Mouse (Mus musculus): ENCODE results near the gene Fkbpl.
A peak's percentile ranks its signal among the peaks of the same experiment; 100 is the strongest.

Fkbpl gene

DNA sequence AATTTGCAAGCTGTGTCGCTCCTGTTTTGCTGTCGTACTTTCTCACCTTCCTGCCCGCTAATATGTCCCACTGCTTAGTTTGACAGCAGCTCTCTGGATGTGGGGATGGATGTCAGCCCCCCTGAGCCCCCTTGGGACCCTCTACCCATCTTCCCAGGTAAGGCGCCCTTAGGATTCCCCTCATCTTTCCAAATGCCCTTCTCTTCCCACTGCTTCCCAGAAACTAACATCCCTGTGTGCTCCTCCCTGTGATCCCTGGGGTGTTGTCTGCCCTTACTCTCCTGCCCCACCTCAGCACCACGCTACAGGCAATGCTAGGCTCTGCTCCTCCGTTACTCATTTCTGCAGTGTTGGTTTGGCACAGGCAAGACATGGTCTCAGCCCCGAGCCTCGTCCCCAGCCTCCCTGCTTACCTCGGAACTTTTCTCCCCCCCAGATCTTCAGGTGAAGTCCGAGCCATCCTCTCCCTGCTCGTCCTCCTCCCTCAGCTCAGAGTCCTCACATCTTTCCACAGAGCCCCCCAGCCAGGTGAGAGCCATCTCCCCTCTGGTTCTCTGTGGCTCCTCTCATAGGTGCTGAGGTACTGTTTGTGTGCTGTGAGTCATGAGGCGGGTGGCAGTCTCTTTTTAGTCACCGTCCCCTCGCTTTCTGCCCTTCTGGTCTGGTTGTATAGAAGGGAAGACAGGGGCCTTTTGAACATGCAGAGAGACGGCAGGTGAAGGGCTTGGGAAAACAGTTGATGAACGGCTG is 3.8 kb downstream of the Fkbpl start:
- DNase-seq: no peak

DNA sequence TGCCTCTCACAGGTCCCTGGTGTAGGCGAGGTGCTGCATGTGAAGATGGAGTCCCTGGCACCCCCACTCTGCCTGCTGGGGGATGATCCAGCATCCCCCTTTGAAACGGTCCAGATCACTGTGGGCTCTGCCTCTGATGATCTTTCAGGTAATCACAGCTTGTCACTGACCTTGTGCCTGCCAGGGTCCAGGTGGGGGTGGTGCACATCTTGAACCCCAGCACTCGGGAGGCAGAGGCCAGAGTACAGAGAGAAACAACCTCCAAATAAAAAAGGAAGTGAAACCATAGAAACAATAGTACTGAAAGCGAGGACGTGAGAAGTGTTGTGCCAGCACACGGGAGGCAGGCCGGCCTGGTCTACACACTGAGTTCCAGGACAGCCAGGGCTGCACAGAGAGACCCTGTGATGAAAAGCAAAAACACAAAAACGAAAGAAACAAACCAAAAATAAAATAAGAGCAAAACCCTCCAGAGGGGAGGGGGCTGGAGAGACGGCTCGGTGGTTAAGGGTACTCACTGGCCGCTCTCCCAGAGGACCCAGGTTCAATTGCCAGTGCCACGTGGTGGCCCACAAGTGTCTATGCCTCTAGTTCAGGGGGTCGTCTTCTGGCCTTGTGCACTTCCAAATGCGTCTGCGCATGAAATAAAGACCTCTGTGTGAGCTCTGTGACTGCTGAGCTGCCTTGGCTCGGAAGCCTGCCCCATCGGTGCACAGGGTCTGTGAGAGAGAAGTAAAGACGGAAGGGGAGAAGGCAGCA is 4.7 kb downstream of the Fkbpl start:
- DNase-seq: no peak

DNA sequence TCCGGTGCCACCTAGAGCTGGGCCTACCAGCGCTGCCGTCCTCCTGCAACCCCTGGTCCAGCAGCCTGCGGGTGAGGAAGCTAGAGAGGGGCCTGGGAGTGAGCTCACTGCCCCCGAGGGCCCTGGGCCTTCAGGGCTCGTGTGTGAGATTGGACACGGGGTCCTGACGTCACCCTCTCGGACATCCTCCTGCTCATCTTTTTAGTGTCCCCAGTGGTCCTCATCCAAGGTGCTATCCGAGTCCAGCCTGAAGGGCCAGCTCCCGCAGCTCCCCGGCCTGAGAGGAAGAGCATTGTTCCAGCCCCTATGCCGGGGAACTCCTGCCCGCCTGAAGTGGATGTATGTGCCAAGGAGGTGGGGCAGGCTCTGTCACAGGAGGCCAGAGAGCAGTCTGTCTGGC is 6.2 kb downstream of the Fkbpl start:
- no peak for DNase-seq

DNA sequence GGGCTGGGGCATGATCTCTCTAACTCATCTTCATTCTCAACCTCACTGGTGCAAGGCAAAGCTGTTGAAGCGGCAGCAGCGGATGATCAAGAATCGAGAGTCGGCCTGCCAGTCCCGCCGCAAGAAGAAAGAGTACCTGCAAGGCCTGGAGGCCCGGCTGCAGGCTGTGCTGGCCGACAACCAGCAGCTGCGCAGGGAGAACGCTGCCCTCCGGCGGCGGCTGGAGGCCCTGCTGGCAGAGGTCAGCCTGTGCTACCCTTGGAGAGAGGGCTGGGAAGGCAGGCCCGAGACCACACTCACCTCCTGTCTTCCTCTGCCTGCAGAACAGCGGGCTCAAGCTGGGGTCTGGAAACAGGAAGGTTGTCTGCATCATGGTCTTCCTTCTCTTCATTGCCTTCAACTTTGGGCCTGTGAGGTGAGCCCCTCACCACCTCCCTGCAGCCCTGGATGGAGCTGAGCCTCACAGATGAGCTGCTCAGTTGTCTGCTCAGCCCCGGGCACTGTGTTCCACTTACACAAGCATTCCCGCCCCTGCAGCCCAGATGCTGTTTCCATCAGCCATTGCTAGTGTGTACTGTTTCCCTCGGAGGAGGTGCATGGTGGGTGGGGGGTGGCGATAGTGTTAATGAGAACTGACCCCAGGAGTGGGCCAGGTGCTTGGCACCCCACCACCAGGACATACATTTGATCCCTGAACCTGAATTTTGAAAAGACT is 7.1 kb downstream of the Fkbpl start:
- no peak for DNase-seq

DNA sequence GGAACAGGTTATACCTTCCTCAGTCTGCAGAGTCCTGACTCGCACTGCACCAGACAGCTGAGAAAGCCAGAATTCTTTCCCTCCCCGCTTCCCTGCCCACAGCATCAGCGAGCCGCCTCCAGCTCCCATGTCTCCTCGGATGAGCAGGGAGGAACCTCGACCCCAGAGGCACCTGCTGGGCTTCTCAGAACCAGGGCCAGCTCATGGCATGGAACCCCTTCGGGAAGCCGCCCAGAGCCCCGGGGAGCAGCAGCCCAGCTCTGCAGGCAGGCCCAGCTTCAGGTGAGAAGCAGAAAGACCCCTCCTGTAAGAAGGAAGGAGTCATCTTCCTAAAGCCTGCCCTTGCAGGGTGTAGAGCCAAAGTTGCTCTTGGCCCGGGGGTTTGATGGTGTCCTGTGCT is 8.0 kb downstream of the Fkbpl start:
- DNase-seq: no peak

DNA sequence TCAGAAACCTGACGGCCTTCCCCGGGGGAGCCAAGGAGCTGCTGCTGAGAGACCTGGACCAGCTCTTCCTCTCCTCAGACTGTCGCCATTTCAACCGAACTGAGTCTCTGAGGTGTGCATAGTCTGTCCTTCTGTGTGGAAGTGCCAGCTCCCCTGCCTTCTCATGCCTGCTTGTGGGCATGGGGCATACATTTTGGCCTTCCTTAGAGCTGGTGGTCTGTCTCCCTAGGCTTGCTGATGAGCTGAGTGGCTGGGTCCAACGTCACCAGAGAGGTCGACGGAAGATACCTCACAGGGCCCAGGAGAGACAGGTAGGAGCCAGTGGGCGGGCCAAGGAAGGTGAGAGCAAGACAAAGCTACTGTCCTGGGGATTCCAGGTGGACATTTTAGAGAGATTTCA is 8.4 kb downstream of the Fkbpl start:
- no peak for DNase-seq

DNA sequence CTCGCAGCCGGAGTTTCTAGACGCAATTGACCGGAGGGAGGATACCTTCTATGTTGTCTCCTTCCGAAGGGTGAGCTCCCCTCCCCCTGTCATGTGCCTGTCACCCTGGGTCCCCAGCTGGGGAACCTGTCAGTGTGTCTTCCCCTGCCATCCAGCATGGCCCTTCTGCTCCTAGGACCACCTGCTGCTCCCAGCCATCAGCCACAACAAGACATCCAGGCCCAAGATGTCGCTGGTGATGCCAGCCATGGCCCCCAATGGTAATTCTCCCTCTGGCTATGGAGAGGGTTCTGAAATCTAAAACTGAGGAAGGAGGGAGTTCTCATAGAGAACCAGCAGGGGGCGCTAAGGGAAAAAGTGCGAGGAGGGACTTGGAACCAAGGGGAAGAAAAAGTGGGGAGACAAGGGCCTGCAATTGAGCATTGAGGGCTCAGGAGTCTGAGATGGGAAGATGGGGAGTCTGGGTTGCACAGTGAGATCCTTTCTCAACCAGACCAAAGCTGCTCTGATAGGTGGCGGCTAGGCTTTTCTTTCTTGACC is 9.3 kb downstream of the Fkbpl start:
- peak in 1 of 2 experiments; percentile 70 for DNase-seq

DNA sequence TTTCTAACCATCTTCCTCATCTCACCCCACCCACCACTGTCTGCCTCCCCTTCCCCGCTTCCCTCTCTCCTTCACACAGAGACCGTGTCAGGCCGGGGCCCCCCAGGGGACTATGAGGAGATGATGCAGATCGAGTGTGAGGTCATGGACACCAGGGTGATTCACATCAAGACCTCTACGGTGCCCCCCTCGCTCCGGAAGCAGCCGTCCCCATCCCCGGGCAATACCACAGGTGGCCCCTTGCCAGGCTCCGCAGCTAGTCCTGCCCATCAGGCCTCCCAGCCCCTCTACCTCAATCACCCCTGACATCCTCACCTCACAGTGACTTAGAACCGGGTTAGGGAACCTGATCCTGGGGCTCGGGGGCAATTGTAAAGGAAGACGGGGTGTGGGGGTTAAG is 9.8 kb downstream of the Fkbpl start:
- no peak for DNase-seq

DNA sequence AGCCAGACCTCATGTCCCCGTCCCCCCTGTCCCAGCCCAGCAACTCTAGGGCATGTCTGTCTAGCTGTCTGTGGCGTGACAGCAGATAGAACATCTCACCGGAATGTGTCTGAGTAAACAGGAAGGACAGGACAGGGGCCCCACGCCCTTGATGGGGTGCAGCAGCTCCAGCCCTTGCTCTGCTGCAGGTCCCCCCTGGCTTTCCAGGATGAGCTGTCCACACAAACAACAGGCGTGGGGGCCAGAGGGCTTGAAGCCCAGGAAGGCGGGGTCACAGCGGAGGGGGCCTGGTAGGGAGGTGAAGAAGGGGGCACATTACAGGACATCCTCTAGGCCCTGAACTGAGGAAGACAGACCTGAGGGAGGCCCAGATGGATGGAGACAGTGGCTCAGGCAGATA is 10.6 kb downstream of the Fkbpl start:
- DNase-seq: peak; percentile 82 to 86

DNA sequence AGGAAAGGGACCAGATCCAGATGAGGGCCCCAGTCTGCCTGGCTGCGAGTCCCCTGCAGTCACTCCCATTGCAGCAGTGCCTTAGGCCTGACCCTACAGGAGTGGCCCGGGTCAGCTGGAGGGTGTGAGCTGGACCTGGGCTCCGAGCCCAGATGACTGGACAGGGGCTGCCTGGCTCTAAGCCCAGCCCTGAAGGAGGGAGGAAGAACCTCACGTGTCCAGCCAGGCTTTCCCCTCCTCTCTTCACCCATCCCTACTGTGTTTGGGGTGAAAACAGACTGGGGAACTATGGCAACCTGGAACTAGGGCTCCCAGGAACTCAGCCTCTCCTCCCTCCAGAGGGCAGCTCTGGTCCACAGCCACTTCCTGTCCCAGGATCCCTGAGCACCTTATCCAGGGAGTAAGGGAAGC is 11.0 kb downstream of the Fkbpl start:
- DNase-seq: peak; percentile 93 to 95

DNA sequence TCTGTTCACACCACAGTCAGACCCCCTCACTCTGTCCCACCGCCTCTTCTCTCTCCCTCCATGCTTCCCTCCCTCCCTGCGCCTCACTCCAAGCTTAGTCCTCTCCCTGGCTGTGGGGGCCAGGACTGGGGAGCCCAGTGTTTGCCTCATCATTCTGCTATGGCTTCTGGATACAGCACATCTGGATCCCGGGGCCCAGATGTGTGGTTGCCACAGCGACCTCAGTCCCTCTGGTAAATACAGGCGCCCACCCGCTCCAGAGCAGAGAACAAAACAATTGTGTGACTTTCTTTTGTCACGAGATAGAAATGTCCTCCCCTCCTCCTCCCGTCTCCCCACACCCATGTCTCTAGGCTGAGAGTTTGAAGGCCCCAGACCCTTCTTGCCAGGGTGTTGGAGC is 12.1 kb downstream of the Fkbpl start:
- peak in 1 of 2 experiments; percentile 35 for DNase-seq

DNA sequence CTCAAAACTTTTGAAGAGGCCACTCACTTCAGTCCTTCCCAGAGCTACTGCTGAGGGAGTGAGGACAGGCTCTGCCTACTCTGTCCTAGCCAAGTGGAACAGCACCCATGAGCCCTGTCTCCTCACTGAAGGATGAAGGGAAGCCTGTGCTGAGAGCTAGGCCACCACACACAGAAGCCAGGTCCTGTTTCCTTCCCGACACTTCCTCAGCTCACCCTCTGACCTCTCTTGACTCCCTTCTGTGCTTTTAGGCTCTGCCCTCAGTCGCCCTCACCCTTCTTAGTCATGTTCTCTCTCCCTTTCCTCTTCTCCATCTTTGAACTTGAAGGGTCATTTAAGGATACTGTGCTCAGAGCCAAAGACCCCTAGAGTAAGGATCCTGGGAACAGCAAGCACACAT is 12.7 kb downstream of the Fkbpl start:
- DNase-seq: no peak

DNA sequence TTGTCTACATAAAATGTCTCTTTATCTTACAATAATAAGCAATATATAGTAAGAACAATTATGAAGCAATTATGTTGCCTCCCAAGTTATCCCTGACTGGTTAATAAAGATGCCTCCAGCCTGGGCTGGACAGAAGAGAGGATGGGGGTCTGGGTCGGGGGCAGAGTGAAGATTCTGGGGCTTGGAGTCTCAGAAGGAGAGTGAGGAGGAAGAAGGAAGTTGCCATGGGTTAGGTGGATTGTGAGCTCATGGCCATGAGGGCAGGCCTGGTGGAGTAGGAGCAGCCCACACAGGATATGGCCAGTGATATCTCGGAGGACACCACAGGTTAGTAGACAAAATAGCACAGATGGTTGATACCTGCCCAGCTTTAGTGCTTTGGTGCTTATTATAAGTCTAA is 13.6 kb downstream of the Fkbpl start:
- DNase-seq: no peak

DNA sequence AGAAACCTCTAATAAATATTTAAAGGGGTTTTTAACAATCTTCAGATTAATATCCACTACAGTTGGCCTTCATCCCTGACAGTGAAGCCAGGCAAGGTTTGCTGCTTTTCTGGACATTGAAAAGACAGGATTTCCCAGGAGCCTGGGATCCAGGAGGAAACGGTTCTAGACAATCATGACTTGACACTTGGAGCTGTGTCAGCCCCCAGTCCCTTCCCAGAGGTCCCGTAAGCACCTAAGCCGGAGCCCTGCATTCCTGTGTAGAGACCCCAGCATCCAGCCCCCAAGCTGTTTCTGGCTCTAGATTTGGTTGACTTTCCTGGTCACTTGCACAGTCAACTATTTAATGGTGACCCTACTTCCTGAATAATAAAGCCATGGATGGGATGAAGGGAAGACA is 14.0 kb downstream of the Fkbpl start:
- DNase-seq: no peak

DNA sequence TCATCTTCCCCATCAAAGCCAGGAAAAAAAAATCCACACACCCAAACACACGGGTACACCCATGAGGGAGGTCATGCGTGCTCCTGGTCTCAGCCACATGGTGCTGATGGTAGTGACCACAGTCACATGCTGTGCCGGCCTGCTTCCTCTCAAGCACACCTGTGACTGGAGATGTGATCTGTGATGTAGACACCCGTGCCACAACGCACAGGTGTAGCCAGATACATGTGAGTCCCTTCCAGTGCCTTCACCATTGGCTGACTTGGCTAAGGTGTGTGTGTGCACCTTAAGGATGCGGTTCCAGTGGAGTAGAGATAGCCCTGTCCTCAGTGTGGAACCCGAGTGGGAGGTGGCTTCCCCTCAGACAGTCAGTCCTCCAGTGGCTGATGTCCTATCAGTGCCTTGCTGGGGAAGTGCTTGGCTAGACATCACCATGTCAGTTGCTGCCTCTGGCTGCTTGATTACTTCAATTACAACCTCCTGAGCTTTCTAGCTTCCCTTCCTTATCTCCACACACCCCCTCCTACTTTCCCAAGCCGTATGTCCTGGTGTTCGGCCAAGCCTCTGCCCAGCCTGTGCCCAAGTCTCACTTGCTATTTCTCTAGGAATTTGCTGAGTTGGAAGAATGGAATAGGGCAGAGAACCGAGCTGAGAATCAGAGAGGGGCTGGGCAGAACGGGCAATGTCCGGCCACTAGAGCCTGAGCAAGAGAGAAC is 14.8 kb downstream of the Fkbpl start:
- DNase-seq: no peak

DNA sequence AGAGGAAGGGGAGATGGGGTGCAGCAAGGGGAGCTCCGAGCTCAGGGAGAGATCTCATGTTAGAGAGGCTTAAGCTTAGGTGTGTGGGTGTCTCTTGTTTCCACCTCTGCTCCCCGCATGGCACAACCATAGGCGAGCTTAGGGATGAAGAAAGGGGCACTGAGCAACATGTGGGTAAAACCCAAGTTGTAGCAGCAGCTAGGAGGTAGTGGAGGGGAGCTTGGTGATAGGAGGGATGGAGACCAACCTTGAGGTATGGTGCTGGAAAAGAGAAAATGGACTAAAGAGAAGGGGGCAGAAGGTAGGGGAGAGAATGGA is 15.3 kb downstream of the Fkbpl start:
- no peak for DNase-seq

DNA sequence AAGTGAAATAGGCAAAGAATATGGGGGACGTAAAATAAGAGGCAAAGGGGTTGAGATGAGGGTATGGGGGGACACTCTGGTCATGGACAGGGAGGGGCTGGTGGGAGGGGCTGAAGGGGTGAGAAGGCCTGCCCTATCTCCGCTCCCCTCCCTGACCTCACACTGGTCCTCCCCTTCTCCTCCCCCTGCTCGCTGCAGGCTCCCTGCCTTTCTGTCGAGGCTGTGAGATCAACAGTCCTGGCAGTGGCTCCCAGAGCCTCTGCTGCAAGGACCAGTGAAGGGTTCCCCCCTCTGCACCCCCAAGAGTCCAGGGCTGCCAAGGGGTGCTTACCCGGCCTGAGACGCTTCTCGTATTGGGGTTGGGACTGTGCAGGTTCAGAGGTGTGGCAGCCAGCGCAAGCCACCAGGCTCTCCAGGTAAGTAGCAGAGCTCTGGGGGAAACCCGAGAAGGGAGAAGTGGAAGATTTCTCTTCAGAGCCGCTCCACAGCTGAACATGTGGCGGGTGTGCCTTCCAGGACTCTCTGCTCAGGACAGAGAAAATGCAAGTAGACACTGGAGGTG is 15.8 kb downstream of the Fkbpl start:
- DNase-seq: no peak

DNA sequence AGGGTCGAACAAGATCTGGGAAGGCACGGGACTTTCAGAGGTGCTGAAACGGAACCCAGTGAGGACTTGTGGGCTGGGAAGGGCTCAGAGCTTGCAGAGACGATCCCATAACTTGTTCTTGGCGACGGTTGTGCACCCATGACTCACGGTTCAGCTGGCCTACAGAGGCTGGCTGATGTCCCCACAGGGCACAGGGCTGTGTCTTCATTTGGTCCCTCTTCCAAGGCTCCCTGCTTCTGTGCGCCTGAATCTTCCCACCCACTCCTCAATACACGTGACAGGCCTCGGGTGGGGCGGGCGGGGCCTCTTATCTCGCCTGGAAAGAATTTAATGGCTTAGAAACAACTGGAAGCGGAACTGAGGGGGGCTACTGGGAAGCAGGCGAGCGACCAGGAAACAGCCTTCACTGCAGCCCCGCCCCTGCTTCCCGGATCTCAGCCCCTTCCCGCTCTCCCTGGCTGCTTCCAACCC is 16.6 kb downstream of the Fkbpl start:
- peak; percentile 71 to 79 for DNase-seq

DNA sequence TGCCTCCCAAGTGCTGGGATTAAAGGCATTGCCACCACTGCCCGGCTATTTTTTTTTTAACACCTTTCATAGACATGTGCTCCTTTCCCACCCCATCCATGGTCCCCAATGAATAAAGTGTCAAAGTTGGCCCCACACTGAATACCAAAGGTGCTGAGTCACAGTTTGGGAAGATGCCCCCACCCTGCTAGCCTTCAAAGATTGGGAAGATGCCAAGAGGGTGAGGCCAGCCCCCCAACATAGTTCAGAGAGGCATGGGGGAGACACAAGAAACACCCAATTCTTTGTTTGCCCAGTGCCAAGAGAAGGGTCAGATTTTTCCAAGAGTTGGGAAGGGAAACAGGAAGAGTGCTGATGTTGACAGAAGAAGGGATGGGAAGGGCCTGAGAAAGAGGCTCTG is 17.9 kb downstream of the Fkbpl start:
- DNase-seq: no peak

DNA sequence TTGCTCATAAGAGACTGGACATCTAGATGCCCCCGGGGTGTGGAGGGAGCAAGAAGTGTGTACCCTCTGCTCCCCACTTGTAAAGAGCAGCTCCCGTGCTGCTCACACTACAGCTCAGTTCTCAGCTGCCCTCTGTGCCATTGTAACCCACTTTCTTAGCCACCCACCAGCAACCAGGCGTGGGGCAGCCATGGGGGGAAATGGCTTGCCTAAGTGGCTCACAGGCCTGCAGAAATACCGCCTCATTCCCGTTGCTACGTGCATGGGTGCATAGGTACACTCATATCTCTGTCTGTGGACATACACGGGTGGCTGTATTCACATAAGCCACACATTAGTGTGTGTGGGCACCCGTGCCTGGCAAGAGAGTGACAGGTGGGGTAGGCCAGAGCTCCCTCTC is 18.4 kb downstream of the Fkbpl start:
- DNase-seq: no peak

DNA sequence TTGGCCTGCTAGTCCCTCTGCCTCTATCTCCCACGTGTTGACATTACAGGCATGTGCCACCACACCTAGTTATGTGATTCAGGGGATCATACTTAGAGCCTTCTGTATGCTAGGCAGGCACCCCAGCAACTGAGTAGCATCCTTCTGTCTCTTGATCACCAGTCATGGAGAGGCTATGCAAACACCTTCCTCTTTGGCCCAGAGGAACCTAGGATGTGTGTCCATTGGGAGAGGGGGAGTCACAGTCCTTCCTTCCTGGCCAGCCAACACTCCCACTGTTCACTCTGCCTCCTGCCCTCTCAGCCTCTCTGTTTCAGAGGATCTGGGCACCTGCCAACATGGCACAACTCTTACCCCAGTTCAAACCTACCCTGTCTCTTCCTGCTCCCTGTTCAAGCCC is 19.0 kb downstream of the Fkbpl start:
- no peak for DNase-seq

DNA sequence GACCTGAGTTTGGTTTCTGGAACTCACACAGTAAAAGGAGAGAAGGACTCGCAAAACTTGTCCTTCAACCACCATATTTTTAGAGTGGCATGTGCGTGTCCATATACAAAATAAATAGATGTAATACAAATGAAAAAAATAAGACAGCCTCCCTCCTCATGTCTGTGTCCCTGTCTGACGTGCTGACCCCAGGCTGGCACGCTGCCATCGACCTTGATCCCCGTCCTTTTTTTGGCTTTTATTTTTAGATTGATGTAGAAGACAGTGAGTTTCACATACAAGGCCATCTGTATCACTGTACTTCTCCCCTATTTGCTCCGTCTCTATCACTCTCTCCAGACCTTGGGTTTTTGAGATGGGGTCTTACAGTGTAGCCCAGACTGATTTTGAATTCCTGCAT is 19.9 kb downstream of the Fkbpl start:
- no peak for DNase-seq

DNA sequence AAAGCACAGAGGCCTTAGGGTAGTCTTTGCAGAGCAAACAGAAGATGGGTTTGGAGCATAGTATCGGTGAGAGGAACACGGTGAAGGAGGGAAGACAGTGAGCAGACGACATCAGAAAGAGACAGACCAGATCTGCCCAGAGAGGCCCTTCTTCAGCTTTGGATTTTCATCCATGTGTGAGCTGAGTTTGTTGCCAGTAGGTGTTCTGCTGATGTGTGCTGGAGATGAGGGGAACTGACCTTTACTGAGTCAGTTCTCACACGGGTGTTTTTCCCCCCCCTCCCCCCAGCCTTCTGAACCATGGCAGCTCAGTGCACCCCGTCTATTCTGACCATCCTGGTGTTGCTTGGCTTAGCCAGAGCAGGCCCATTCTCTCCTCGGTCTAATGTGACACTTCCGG is 25.7 kb downstream of the Fkbpl start, which contains the start of gene Tnxb:
Tnxb (plus strand) TSS at position 301 of the 400 bp plus-strand sequence.
- DNase-seq: no peak
